Comparison of ENCODE assay signal across 7 mouse cellular contexts in genomic region chr4:128655446-128655845, GRCm38 (mm10). TPM values are rescaled to one million over a fixed set of nuclear protein-coding genes. Genes with fewer than 3 reads are reported as not detected.
DNase-seq lines count a peak whose midpoint lies in the region; ATAC-seq and TF ChIP-seq lines count a peak whose summit lies in the region.

No protein-coding gene starts in this region.

- TF ChIP-seq POLR2A in small intestine, adult 2 months (IDR thresholded peaks at IDR 0.05; ENCODE audit: low read depth, low read length) = no peak

- H3K4me3 ChIP-seq in lung, embryonic 15.5 days = peak overlapping the region; percentile 79
- peak overlapping the region; percentile 74 for H3K4me3 ChIP-seq in forebrain, embryonic 13.5 days
- peak overlapping the region; percentile 76 for H3K4me3 ChIP-seq in limb, embryonic 13.5 days
- H3K4me3 ChIP-seq in small intestine, adult 2 months (ENCODE audit: low read depth, low read length) = peak overlapping the region; percentile 76

- peak overlapping the region; percentile 59 for H3K9ac ChIP-seq in lung, embryonic 15.5 days
- peak overlapping the region; percentile 75 for H3K9ac ChIP-seq in forebrain, embryonic 13.5 days
- peak overlapping the region; percentile 71 for H3K9ac ChIP-seq in limb, embryonic 13.5 days

- no peaks in the 10 kb centered on the region for H3K9me3 ChIP-seq in lung, embryonic 15.5 days
- no peaks in the 10 kb centered on the region for H3K9me3 ChIP-seq in forebrain, embryonic 13.5 days (replicated peaks)
- no peaks in the 10 kb centered on the region for H3K9me3 ChIP-seq in limb, embryonic 13.5 days

- H3K4me2 ChIP-seq in lung, embryonic 15.5 days = peak overlapping the region; percentile 91
- peak overlapping the region; percentile 85 for H3K4me2 ChIP-seq in forebrain, embryonic 13.5 days
- peak overlapping the region; percentile 76 for H3K4me2 ChIP-seq in limb, embryonic 13.5 days (replicated peaks)

- H3K4me1 ChIP-seq in lung, embryonic 15.5 days = peaks cover 49% of the 10 kb centered on the region
- peaks cover 31% of the 10 kb centered on the region for H3K4me1 ChIP-seq in forebrain, embryonic 13.5 days
- H3K4me1 ChIP-seq in limb, embryonic 13.5 days = peaks cover 53% of the 10 kb centered on the region
- H3K4me1 ChIP-seq in small intestine, adult 2 months (ENCODE audit: control insufficient read depth, insufficient read depth, insufficient read length, low read length) = peaks cover 3% of the 10 kb centered on the region

- no peak for TF ChIP-seq CTCF in small intestine, adult 2 months (IDR thresholded peaks at IDR 0.05; ENCODE audit: extremely low read depth, insufficient read length, insufficient replicate concordance, low read depth, low read length)

- DNase-seq in lung, postnatal 14 days = no peak
- DNase-seq in ovary, postnatal 10 days (ENCODE audit: low spot score) = no peak
- no peak for DNase-seq in frontal cortex, postnatal 10 days (ENCODE audit: low spot score in 2 of 2)

- H3K27ac ChIP-seq in lung, embryonic 15.5 days = peak overlapping the region; percentile 63; the same call in 1 of the 2 replicates
- peak overlapping the region; percentile 75 for H3K27ac ChIP-seq in forebrain, embryonic 13.5 days
- H3K27ac ChIP-seq in limb, embryonic 13.5 days = peak overlapping the region; percentile 0; the same call in 1 of the 2 replicates
- H3K27ac ChIP-seq in small intestine, adult 2 months (ENCODE audit: insufficient read depth, low read depth, low read length) = 0 out of 2 replicates have a peak overlapping the region, but pooled peaks have one; percentile 1

- 5% methylated on average over 12 of the region's 12 CpGs for WGBS in lung, embryonic 15.5 days
- WGBS in forebrain, embryonic 13.5 days = 4% methylated on average over 12 of the region's 12 CpGs
- WGBS in limb, embryonic 13.5 days = 2% methylated on average over 12 of the region's 12 CpGs
- WGBS in small intestine, adult 2 months = 10% methylated on average over 12 of the region's 12 CpGs

- no peak for ATAC-seq in lung, embryonic 15.5 days (ENCODE audit: borderline replicate concordance, extremely low read depth, low FRiP score, low TSS enrichment)
- no peak for ATAC-seq in forebrain, embryonic 13.5 days
- no peak for ATAC-seq in limb, embryonic 13.5 days (ENCODE audit: low FRiP score, low read depth)

- H3K27me3 ChIP-seq in lung, embryonic 15.5 days = no peaks in the 10 kb centered on the region
- H3K27me3 ChIP-seq in forebrain, embryonic 13.5 days = peaks cover 9% of the 10 kb centered on the region
- no peaks in the 10 kb centered on the region for H3K27me3 ChIP-seq in limb, embryonic 13.5 days
- H3K27me3 ChIP-seq in small intestine, adult 2 months (ENCODE audit: control insufficient read depth, insufficient read depth, low read length) = no peaks in the 10 kb centered on the region

- H3K36me3 ChIP-seq in lung, embryonic 15.5 days = no peaks in the 10 kb centered on the region
- no peaks in the 10 kb centered on the region for H3K36me3 ChIP-seq in forebrain, embryonic 13.5 days (ENCODE audit: poor library complexity, severe bottlenecking)
- H3K36me3 ChIP-seq in limb, embryonic 13.5 days = no peaks in the 10 kb centered on the region
- H3K36me3 ChIP-seq in small intestine, adult 2 months (ENCODE audit: control insufficient read depth, insufficient read depth, low read length) = no peaks in the 10 kb centered on the region

RNA-seq across cellular contexts. Expression of gene Phc2, which starts 0.9 kb away (rescaled TPM):
- 75.8 and 83.5 TPM in 2 replicates for polyA plus RNA-seq in lung, embryonic 15.5 days (2015; fragmentation: Nextera tagmentation; extraction: Ambion mirVana)
- 34.9 and 38.2 TPM in 2 replicates for polyA plus RNA-seq in forebrain, embryonic 13.5 days (2015; fragmentation: Nextera tagmentation; extraction: Ambion mirVana)
- 35.7 and 45.4 TPM in 2 replicates for polyA plus RNA-seq in limb, embryonic 13.5 days (2015; fragmentation: Nextera tagmentation; extraction: Ambion mirVana)
- 42.0 and 83.8 TPM in 2 replicates for polyA plus RNA-seq in small intestine, adult 2 months (2012; rRNA removed)

RNA-seq across cellular contexts. Expression of gene Tlr12, which starts 37.0 kb away (rescaled TPM):
- polyA plus RNA-seq in lung, embryonic 15.5 days (2015; fragmentation: Nextera tagmentation; extraction: Ambion mirVana) = 1.2 and 1.4 TPM in 2 replicates
- polyA plus RNA-seq in forebrain, embryonic 13.5 days (2015; fragmentation: Nextera tagmentation; extraction: Ambion mirVana) = 1.4 and 1.6 TPM in 2 replicates
- 0.83 and 1.5 TPM in 2 replicates for polyA plus RNA-seq in limb, embryonic 13.5 days (2015; fragmentation: Nextera tagmentation; extraction: Ambion mirVana)
- polyA plus RNA-seq in small intestine, adult 2 months (2012; rRNA removed) = 3.5 and 6.1 TPM in 2 replicates

RNA-seq across cellular contexts. Expression of gene Zscan20, which starts 45.5 kb away (rescaled TPM):
- 4.3 and 4.6 TPM in 2 replicates for polyA plus RNA-seq in lung, embryonic 15.5 days (2015; fragmentation: Nextera tagmentation; extraction: Ambion mirVana)
- polyA plus RNA-seq in forebrain, embryonic 13.5 days (2015; fragmentation: Nextera tagmentation; extraction: Ambion mirVana) = 4.9 and 5.4 TPM in 2 replicates
- 5.1 and 5.2 TPM in 2 replicates for polyA plus RNA-seq in limb, embryonic 13.5 days (2015; fragmentation: Nextera tagmentation; extraction: Ambion mirVana)
- polyA plus RNA-seq in small intestine, adult 2 months (2012; rRNA removed) = 0.69 and 1.6 TPM in 2 replicates

Comparison
In these comparisons a context has a peak if more than half of its experiments do, and no peak if none do; other contexts are left out.
1. H3K27ac ChIP-seq: peak in every context shown above with its lines; median percentile 75 in forebrain, embryonic 13.5 days; 63 in lung, embryonic 15.5 days; 1 in small intestine, adult 2 months; 0 in limb, embryonic 13.5 days.